Mouse (Mus musculus): ENCODE data around the gene Gm42791. TPM values are rescaled to one million over a fixed set of nuclear protein-coding genes. Genes with fewer than 3 reads are reported as not detected.

The Gm42791 gene
- polyA plus RNA-seq, 1 experiment: not detected

DNA sequence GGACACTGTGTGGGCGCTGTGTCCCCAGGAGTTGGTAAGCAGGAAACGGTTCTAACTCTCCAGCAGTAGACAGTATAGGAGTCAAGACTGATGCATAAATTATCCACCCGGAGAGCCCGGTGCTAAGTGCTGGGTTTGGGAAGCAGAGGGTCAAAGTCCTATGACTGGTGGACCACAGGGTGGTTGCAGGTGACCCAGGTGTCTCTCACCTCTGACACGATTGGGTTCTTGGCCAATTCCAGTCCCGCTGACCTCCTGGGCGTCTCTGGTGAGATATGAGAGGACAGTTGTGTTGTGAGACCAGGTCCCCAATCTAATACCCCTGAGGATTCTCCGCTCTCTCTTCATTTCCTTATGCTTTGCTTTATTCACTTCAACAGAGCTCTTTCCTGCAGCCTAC, 139.9 kb downstream of the Gm42791 start:
- no peaks in the 10 kb centered on the region for H3K36me3 ChIP-seq (ENCODE audit: control insufficient read depth, insufficient read depth, low read length)
- no peak overlapping the region for H3K27ac ChIP-seq (ENCODE audit: insufficient read depth, low read depth, low read length)
- no peaks in the 10 kb centered on the region for H3K27me3 ChIP-seq (ENCODE audit: control insufficient read depth, insufficient read depth, low read length)
- TF ChIP-seq CTCF (IDR thresholded peaks at IDR 0.05; ENCODE audit: extremely low read depth, insufficient read length, insufficient replicate concordance, low read depth, low read length): no peak
- no peaks in the 10 kb centered on the region for H3K4me1 ChIP-seq (ENCODE audit: control insufficient read depth, insufficient read depth, insufficient read length, low read length)
- WGBS: 71% methylated on average over 8 of the region's 8 CpGs
- H3K4me3 ChIP-seq (ENCODE audit: low read depth, low read length): no peak overlapping the region

GRCm38 (mm10) chr5:148854166-148854565, 140.8 kb downstream of the Gm42791 start:
- WGBS: 39% methylated on average over 5 of the region's 5 CpGs
- no peaks in the 10 kb centered on the region for H3K36me3 ChIP-seq (ENCODE audit: control insufficient read depth, insufficient read depth, low read length)
- TF ChIP-seq CTCF (IDR thresholded peaks at IDR 0.05; ENCODE audit: extremely low read depth, insufficient read length, insufficient replicate concordance, low read depth, low read length) (no peak), POLR2A (IDR thresholded peaks at IDR 0.05; ENCODE audit: low read depth, low read length) (no peak)

GRCm38 (mm10) chr5:148849516-148849915, 145.4 kb downstream of the Gm42791 start:
- TF ChIP-seq CTCF (IDR thresholded peaks at IDR 0.05; ENCODE audit: extremely low read depth, insufficient read length, insufficient replicate concordance, low read depth, low read length) (no peak), POLR2A (IDR thresholded peaks at IDR 0.05; ENCODE audit: low read depth, low read length) (no peak)
- Histone ChIP-seq H3K4me3 (ENCODE audit: low read depth, low read length) (no peak overlapping the region), H3K27ac (ENCODE audit: insufficient read depth, low read depth, low read length) (no peak overlapping the region), H3K27me3 (ENCODE audit: control insufficient read depth, insufficient read depth, low read length) (no peaks in the 10 kb centered on the region), H3K36me3 (ENCODE audit: control insufficient read depth, insufficient read depth, low read length) (no peaks in the 10 kb centered on the region), H3K4me1 (ENCODE audit: control insufficient read depth, insufficient read depth, insufficient read length, low read length) (no peaks in the 10 kb centered on the region)
- 80% methylated on average over 6 of the region's 6 CpGs for WGBS

More at GRCm38 (mm10) chr5:148854166-148854565, 140.8 kb downstream of the Gm42791 start:
- Histone ChIP-seq H3K27ac (ENCODE audit: insufficient read depth, low read depth, low read length) (no peak overlapping the region), H3K27me3 (ENCODE audit: control insufficient read depth, insufficient read depth, low read length) (no peaks in the 10 kb centered on the region), H3K4me3 (ENCODE audit: low read depth, low read length) (no peak overlapping the region), H3K4me1 (ENCODE audit: control insufficient read depth, insufficient read depth, insufficient read length, low read length) (no peaks in the 10 kb centered on the region)

DNA sequence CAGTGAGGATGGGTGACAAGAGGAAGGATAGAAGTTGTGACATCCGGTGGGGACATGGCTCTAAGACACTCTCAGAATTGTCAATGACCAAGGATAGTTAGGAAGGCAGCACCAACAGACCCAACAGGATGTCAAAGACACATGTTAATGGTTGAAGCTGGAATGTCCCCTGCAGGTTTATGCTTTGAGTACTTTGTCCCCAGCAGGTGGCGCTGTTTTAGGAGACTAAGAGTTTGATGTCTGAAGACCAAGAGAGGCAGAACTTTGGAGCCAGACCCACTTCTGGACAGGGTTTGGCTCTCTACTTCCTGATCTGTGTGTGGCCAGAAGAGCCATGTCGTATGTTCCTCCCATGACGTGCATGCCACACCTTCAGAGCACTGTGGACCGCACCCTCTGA, 147.9 kb downstream of the Gm42791 start:
- TF ChIP-seq POLR2A (IDR thresholded peaks at IDR 0.05; ENCODE audit: low read depth, low read length): no peak
- peak; percentile 24; the same call in 1 of the 2 replicates for TF ChIP-seq CTCF (IDR thresholded peaks at IDR 0.05; ENCODE audit: extremely low read depth, insufficient read length, insufficient replicate concordance, low read depth, low read length)
- H3K4me1 ChIP-seq (ENCODE audit: control insufficient read depth, insufficient read depth, insufficient read length, low read length): no peaks in the 10 kb centered on the region
- 95% methylated on average over 5 of the region's 5 CpGs for WGBS
- no peak overlapping the region for H3K27ac ChIP-seq (ENCODE audit: insufficient read depth, low read depth, low read length)
- no peaks in the 10 kb centered on the region for H3K36me3 ChIP-seq (ENCODE audit: control insufficient read depth, insufficient read depth, low read length)
- H3K27me3 ChIP-seq (ENCODE audit: control insufficient read depth, insufficient read depth, low read length): no peaks in the 10 kb centered on the region
- no peak overlapping the region for H3K4me3 ChIP-seq (ENCODE audit: low read depth, low read length)

Other genes starting within 250 kb of the Gm42791 start
- gene Katnal1, start 65.8 kb downstream of the Gm42791 start, polyA plus RNA-seq (2012; rRNA removed): 0.69 and 0.82 TPM in 2 replicates
- 2.4 and 3.7 TPM in 2 replicates for gene Uspl1, start 189.2 kb upstream of the Gm42791 start, polyA plus RNA-seq (2012; rRNA removed)
- gene Hmgb1, start 189.3 kb upstream of the Gm42791 start, polyA plus RNA-seq (2012; rRNA removed): 3.2 and 5.2 TPM in 2 replicates